Mouse (Mus musculus) liver, embryonic 11.5 days (tissue): Measurements from ENCODE around the gene Wasf3. TPM values are rescaled to one million over a fixed set of nuclear protein-coding genes. Genes with fewer than 3 reads are reported as not detected.

Experiments
- ATAC-seq: fragments of 200-750 bp; cut with Nextera tagmentation; replicated peaks from 2 replicates; pipeline ENCODE4 v1.8.0; 2017; ENCODE audit warnings: moderate number of reproducible peaks, mild to moderate bottlenecking, moderate TSS enrichment, moderate library complexity; ENCODE audit not compliant: low FRiP score
- DNase-seq: peaks from one replicate; pipeline ENCODE4 v3.0.0-alpha.2; 2017; ENCODE audit warnings: low spot score
- H3K27ac ChIP-seq: fragments of 300-500 bp; sonication (generic); 2 replicates; pipeline ENCODE4 v1.5.1; 2014; ENCODE audit warnings: mild to moderate bottlenecking, low read depth, low read length, control low read depth
- H3K27me3 ChIP-seq: fragments of 300-500 bp; sonication (generic); replicated peaks from 2 replicates; pipeline ENCODE4 v1.6.1; 2014; ENCODE audit warnings: low read length, mixed read lengths; ENCODE audit not compliant: control insufficient read depth, insufficient read depth
- H3K36me3 ChIP-seq: fragments of 300-500 bp; sonication (generic); 2 replicates; pipeline ENCODE4 v1.6.1; 2014; ENCODE audit warnings: mild to moderate bottlenecking, low read length, moderate library complexity, mixed read lengths; ENCODE audit not compliant: control insufficient read depth, insufficient read depth
- H3K4me1 ChIP-seq: fragments of 300-500 bp; sonication (generic); replicated peaks from 2 replicates; pipeline ENCODE4 v1.6.1; 2014; ENCODE audit warnings: low read length, mixed read lengths; ENCODE audit not compliant: control insufficient read depth, insufficient read depth
- H3K4me2 ChIP-seq: fragments of 300-500 bp; sonication (generic); 2 replicates; pipeline ENCODE4 v1.6.1; 2014; ENCODE audit warnings: mild to moderate bottlenecking, control low read depth, moderate library complexity
- H3K4me3 ChIP-seq: fragments of 300-500 bp; sonication (generic); 2 replicates; pipeline ENCODE4 v1.5.1; 2014; ENCODE audit warnings: low read depth, low read length, control low read depth
- H3K9ac ChIP-seq: fragments of 300-500 bp; sonication (generic); 2 replicates; pipeline ENCODE4 v1.6.1; 2014; ENCODE audit warnings: low read depth, low read length, control low read depth
- H3K9me3 ChIP-seq: fragments of 300-500 bp; sonication (generic); 2 replicates; pipeline ENCODE4 v1.6.1; 2016; ENCODE audit warnings: low read length, inconsistent platforms, mixed read lengths; ENCODE audit not compliant: control insufficient read depth
- WGBS: fragments of 180-500 bp; shearing (Covaris S2); extraction: QIAGEN DNeasy Blood & Tissue Kit; methylation state at CpG from one replicate; pipeline ENCODE4 v1.1.7; 2014; 5-methylcytosine and 5-hydroxymethylcytosine counted together
- polyA plus RNA-seq: library from polyadenylated mRNA; unstranded; fragments of >200 nt; fragmentation: Nextera tagmentation; extraction: Ambion mirVana; gene quantifications from 2 replicates; pipeline ENCODE4 v1.2.1, GENCODE M21; 2014

Gene Wasf3
- 0.18 and 0.40 TPM in 2 replicates for polyA plus RNA-seq

DNA sequence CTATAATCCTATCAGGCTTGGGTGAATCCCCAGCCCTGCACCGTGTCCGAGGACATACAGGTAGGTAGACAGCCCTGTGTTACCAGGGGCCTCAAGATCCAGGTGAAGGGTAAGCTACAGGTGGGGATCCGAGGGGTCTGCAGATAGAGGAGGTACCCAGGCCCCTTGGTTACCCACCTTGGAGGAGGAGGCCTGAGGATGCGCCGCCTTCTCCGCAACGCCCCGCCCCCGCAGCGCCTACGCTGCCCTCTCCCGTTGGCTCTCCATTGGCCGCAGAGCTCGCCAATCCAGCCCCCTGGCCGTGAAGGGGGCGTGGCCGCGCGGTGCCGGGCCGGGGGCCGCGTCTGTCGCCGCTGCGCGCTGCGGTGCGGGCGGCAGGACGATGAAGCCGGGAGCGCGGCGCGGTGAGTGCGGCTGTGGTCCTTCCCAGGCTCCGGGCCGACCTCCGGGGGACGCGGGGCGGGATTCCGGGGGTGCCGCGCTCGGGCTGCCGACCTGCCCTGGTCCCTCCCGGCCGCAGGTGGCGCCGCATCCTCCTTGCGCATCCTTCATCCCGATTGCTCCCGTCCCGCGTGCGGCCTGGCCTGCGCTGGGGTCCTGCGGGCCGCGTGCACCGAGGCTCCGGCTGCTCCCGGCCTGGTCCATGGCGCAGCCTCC lies at the start of gene Wasf3:
TSS of gene Wasf3 (plus strand) at position 51 of the 657 bp plus-strand sequence.
- no peak within 1 kb of the TSS for H3K27ac ChIP-seq
- WGBS = 2% methylated on average over 46 of the region's 66 CpGs
- H3K9ac ChIP-seq = no peak within 1 kb of the TSS
- H3K27me3 ChIP-seq = peaks cover 13% of the 10 kb centered on the region
- peak within 1 kb of the TSS; percentile 68 for H3K4me2 ChIP-seq
- ATAC-seq (peak; percentile 80), DNase-seq (peak; percentile 66)
- peak within 1 kb of the TSS; percentile 54 for H3K4me3 ChIP-seq
- H3K4me1 ChIP-seq = no peaks in the 10 kb centered on the region
- H3K36me3 ChIP-seq = no peaks in the 10 kb centered on the region
- H3K9me3 ChIP-seq = peaks cover 3% of the 10 kb centered on the region; the same call in 1 of the 2 replicates

- Histone ChIP-seq H3K36me3 (no peaks in the 10 kb centered on the region), H3K4me3 (no peak overlapping the region), H3K4me2 (no peak overlapping the region), H3K27me3 (no peaks in the 10 kb centered on the region), H3K9ac (no peak overlapping the region), H3K9me3 (no peaks in the 10 kb centered on the region), H3K4me1 (no peaks in the 10 kb centered on the region), H3K27ac (no peak overlapping the region)
- DNase-seq (no peak), ATAC-seq (no peak)
- 56% methylated on average over 9 of the region's 9 CpGs for WGBS
Observed at GRCm38 (mm10) chr5:146338064-146338463, 46.7 kb upstream of the Wasf3 start.

DNA sequence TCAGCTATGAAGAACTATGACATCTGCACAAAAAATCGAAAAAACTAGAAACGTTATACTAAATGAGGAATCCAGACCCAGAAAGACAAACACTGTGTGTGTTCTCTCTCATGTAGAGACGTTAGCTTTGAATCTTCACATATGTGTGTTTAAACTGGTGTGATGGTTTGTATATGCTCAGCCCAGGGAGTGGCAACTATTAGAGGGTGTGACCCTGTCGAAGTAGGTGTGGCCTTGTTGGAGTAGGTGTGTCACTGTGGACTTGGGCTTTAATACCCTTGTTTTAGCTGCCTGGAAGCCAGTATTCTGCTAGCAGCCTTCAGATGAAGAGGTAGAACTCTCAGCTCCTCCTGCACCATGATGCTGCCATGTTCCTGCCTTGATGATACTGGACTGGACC lies 44.7 kb upstream of the Wasf3 start:
- Histone ChIP-seq H3K4me1 (no peaks in the 10 kb centered on the region), H3K9me3 (no peaks in the 10 kb centered on the region), H3K9ac (no peak overlapping the region), H3K4me3 (no peak overlapping the region), H3K27me3 (no peaks in the 10 kb centered on the region), H3K36me3 (no peaks in the 10 kb centered on the region), H3K27ac (no peak overlapping the region), H3K4me2 (no peak overlapping the region)
- DNase-seq (no peak), ATAC-seq (no peak)
- 77% methylated on average over 4 of the region's 4 CpGs for whole genome bisulfite sequencing

DNA sequence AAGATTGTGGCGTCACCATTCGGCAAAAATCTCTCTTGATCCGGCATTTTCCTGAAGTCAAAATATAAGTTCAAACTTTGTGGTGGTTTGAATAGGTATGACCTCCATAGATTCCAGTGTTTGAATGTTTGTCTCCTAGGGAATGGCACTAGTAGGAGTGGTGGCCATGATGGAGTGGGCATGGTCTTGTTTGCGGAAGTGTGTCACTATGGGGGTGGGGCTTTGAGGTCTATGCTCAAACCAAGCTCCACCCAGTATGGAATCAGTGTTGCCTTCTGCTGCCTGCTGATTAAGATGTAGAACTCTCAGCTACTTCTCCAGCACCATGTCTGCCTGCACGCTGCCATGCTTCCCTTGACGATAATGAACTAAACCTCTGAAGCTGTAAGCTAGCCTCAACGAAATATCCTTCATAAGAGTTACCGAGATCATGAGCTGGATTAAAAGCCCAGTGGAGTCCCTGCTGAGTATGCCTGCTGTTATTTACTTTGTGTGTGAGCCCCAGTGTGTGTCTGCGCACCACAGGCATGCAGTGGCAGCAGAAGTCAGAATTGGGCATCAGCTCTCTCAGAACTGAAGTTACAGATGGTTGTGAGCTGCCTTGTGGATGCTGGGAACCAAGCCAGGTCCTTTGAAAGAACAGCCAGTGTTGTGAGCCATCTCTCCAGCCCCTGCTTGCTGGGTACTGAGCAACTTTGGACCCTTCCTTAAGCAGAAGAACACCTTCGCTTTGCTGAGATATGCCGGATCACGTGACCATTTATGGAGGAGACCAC lies 39.7 kb upstream of the Wasf3 start:
- Histone ChIP-seq H3K27me3 (no peaks in the 10 kb centered on the region), H3K36me3 (no peaks in the 10 kb centered on the region), H3K27ac (no peak overlapping the region), H3K9ac (no peak overlapping the region), H3K4me3 (no peak overlapping the region), H3K9me3 (no peaks in the 10 kb centered on the region), H3K4me2 (no peak overlapping the region), H3K4me1 (no peaks in the 10 kb centered on the region)
- ATAC-seq (no peak), DNase-seq (no peak)
- 82% methylated on average over 12 of the region's 12 CpGs for WGBS

GRCm38 (mm10) chr5:146347081-146347480 lies 37.7 kb upstream of the Wasf3 start:
- H3K4me1 ChIP-seq = no peaks in the 10 kb centered on the region
- 73% methylated on average over 6 of the region's 6 CpGs for WGBS
- H3K4me2 ChIP-seq = no peak overlapping the region
- H3K9ac ChIP-seq = no peak overlapping the region
- no peaks in the 10 kb centered on the region for H3K9me3 ChIP-seq
- ATAC-seq (no peak), DNase-seq (no peak)
- H3K4me3 ChIP-seq = no peak overlapping the region
- H3K27ac ChIP-seq = no peak overlapping the region
- H3K36me3 ChIP-seq = no peaks in the 10 kb centered on the region
- no peaks in the 10 kb centered on the region for H3K27me3 ChIP-seq

- H3K27me3 ChIP-seq = no peaks in the 10 kb centered on the region
- no peaks in the 10 kb centered on the region for H3K9me3 ChIP-seq
- no peak overlapping the region for H3K9ac ChIP-seq
- no peaks in the 10 kb centered on the region for H3K36me3 ChIP-seq
- H3K4me1 ChIP-seq = no peaks in the 10 kb centered on the region
- 71% methylated on average over 3 of the region's 3 CpGs for WGBS
- no peak overlapping the region for H3K4me2 ChIP-seq
- H3K4me3 ChIP-seq = no peak overlapping the region
- H3K27ac ChIP-seq = no peak overlapping the region
- ATAC-seq (no peak), DNase-seq (no peak)
Observed at GRCm38 (mm10) chr5:146349183-146349582, 35.6 kb upstream of the Wasf3 start.

DNA sequence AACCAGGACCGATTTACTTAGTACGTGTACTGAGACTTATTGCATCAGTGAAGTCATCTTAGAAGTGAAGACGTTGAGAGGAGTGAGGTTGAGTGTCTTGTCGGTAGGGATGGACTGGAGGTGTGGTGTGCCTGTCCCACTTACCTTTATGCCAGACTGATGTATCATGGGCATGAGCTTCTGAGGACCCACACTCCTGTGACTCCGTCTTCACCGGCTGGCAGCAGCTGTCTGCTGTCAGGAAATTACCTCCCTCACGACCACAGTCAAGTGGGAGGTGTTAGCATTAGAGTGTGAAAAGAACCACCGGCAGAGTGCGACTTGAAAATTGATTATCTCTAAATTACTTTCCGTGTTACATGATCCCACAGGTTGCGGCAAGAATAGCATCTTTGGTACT lies 34.0 kb upstream of the Wasf3 start:
- Histone ChIP-seq H3K9ac (no peak overlapping the region), H3K4me1 (no peaks in the 10 kb centered on the region), H3K4me2 (no peak overlapping the region), H3K36me3 (no peaks in the 10 kb centered on the region), H3K27me3 (no peaks in the 10 kb centered on the region), H3K9me3 (no peaks in the 10 kb centered on the region), H3K4me3 (no peak overlapping the region), H3K27ac (no peak overlapping the region)
- ATAC-seq = no peak
- 77% methylated on average over 11 of the region's 11 CpGs for WGBS
- no peak for DNase-seq

DNA sequence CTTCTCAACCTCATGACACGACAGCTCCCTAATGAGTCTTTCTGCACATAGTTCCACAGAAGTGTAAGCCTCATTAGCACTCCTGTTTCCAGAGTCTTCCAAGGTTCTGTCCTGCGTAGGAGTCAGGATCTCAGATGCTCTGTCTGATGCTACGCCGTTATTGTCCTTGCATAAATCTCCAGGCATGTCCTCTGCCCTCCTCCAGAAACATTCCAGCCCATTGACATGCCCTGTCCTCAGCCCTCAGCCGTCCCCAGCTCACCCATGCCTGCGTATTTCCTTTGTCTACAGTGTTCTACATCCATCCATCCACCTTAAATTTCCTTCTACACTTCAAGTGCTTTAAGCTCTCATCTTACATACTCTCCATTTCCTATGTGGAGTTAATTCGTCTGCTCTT lies 32.8 kb upstream of the Wasf3 start:
- H3K4me3 ChIP-seq = no peak overlapping the region
- 80% methylated on average over 7 of the region's 7 CpGs for WGBS
- no peak overlapping the region for H3K27ac ChIP-seq
- no peak overlapping the region for H3K4me2 ChIP-seq
- H3K9me3 ChIP-seq = no peaks in the 10 kb centered on the region
- ATAC-seq (no peak), DNase-seq (no peak)
- no peaks in the 10 kb centered on the region for H3K36me3 ChIP-seq
- no peak overlapping the region for H3K9ac ChIP-seq
- H3K27me3 ChIP-seq = no peaks in the 10 kb centered on the region
- no peaks in the 10 kb centered on the region for H3K4me1 ChIP-seq

GRCm38 (mm10) chr5:146360386-146360785 lies 24.4 kb upstream of the Wasf3 start:
- DNase-seq = no peak
- ATAC-seq = no peak
- H3K4me3 ChIP-seq = no peak overlapping the region
- no peak overlapping the region for H3K27ac ChIP-seq
- peaks cover 8% of the 10 kb centered on the region for H3K9me3 ChIP-seq
- no peaks in the 10 kb centered on the region for H3K36me3 ChIP-seq
- H3K27me3 ChIP-seq = no peaks in the 10 kb centered on the region
- no peak overlapping the region for H3K9ac ChIP-seq
- no peaks in the 10 kb centered on the region for H3K4me1 ChIP-seq
- H3K4me2 ChIP-seq = no peak overlapping the region
- 44% methylated on average over 10 of the region's 10 CpGs for WGBS
